Mouse (Mus musculus): Measurements from ENCODE around the gene Camta1. TPM values are rescaled to one million over a fixed set of nuclear protein-coding genes. Genes with fewer than 3 reads are reported as not detected.

The Camta1 gene
- polyA plus RNA-seq, 1 experiment from 2014 or later, result 25.3 TPM

GRCm38 (mm10) chr4:150962231-150962630, 899.4 kb downstream of the Camta1 start:
- no peaks in the 10 kb centered on the region for H3K36me3 ChIP-seq (ENCODE audit: control insufficient read depth, insufficient read depth)
- 43% methylated on average over 6 of the region's 6 CpGs for WGBS (ENCODE audit: insufficient replicate concordance)

DNA sequence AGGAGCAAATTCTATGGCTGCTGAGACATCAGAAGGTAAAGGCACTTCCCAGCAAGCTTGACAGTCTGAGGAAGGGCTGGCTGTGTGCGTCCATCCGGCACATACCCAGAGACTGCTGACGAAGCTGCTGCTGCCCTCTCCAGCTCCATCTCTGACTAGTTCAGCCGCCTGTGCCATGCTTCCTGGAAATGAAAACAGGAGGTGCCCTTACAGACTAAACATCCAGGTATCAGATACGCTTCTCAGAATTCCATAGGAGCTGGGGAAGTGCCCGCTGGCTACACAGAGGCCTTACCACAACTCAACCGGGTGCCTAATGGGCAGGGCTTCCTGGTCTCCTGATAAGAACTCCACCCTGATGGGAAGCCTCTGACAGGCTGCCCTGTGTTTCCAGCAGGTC, 903.1 kb downstream of the Camta1 start:
- Histone ChIP-seq H3K9ac (ENCODE audit: low read depth, low read length) (no peak overlapping the region), H3K4me1 (ENCODE audit: control insufficient read depth, low read depth, low read length) (no peaks in the 10 kb centered on the region), H3K4me2 (ENCODE audit: low read depth, low read length) (no peak overlapping the region), H3K27ac (ENCODE audit: low read length) (no peak overlapping the region), H3K4me3 (ENCODE audit: low read depth, low read length) (no peak overlapping the region), H3K9me3 (replicated peaks; ENCODE audit: control insufficient read depth, low read length) (no peaks in the 10 kb centered on the region), H3K27me3 (ENCODE audit: control insufficient read depth, insufficient read depth, low read depth, low read length) (no peaks in the 10 kb centered on the region), H3K36me3 (ENCODE audit: control insufficient read depth, insufficient read depth) (no peaks in the 10 kb centered on the region)
- WGBS (ENCODE audit: insufficient replicate concordance), result 43% methylated on average over 7 of the region's 7 CpGs
- no peak for ATAC-seq (ENCODE audit: low read depth)

More at GRCm38 (mm10) chr4:150962231-150962630, 899.4 kb downstream of the Camta1 start:
- Histone ChIP-seq H3K9ac (ENCODE audit: low read depth, low read length) (no peak overlapping the region), H3K4me1 (ENCODE audit: control insufficient read depth, low read depth, low read length) (no peaks in the 10 kb centered on the region; the same call in 1 of the 2 replicates), H3K4me3 (ENCODE audit: low read depth, low read length) (no peak overlapping the region), H3K4me2 (ENCODE audit: low read depth, low read length) (no peak overlapping the region), H3K9me3 (replicated peaks; ENCODE audit: control insufficient read depth, low read length) (no peaks in the 10 kb centered on the region), H3K27ac (ENCODE audit: low read length) (no peak overlapping the region), H3K27me3 (ENCODE audit: control insufficient read depth, insufficient read depth, low read depth, low read length) (no peaks in the 10 kb centered on the region)
- ATAC-seq (ENCODE audit: low read depth), result no peak

DNA sequence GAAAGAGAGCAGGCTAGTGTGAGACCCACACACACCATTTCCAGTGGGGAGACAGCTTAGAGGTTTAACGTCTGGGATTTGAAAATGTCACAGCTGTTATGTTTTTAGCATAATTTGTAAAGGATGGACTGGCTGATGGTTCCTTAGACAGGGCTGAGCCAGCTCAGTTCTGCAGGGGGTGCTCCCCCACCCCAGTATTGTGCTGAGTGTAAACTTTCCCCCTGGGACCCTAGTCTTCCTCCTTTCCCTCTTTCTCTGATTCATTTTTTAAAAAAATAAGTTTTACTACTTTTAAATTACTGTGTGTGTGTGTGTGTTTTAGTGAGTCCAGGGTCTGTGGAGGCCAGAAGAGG, 904.6 kb downstream of the Camta1 start:
- Histone ChIP-seq H3K27me3 (ENCODE audit: control insufficient read depth, insufficient read depth, low read depth, low read length) (no peaks in the 10 kb centered on the region), H3K4me3 (ENCODE audit: low read depth, low read length) (no peak overlapping the region), H3K4me1 (ENCODE audit: control insufficient read depth, low read depth, low read length) (no peaks in the 10 kb centered on the region), H3K36me3 (ENCODE audit: control insufficient read depth, insufficient read depth) (no peaks in the 10 kb centered on the region), H3K27ac (ENCODE audit: low read length) (no peak overlapping the region), H3K4me2 (ENCODE audit: low read depth, low read length) (no peak overlapping the region), H3K9me3 (replicated peaks; ENCODE audit: control insufficient read depth, low read length) (no peaks in the 10 kb centered on the region), H3K9ac (ENCODE audit: low read depth, low read length) (no peak overlapping the region)
- no peak for ATAC-seq (ENCODE audit: low read depth)
- whole genome bisulfite sequencing (ENCODE audit: insufficient replicate concordance), result 45% methylated on average over 1 of the region's 1 CpGs

GRCm38 (mm10) chr4:150956369-150957105, 905.1 kb downstream of the Camta1 start:
- Histone ChIP-seq H3K36me3 (ENCODE audit: control insufficient read depth, insufficient read depth) (no peaks in the 10 kb centered on the region), H3K27me3 (ENCODE audit: control insufficient read depth, insufficient read depth, low read depth, low read length) (no peaks in the 10 kb centered on the region), H3K4me1 (ENCODE audit: control insufficient read depth, low read depth, low read length) (no peaks in the 10 kb centered on the region), H3K9me3 (replicated peaks; ENCODE audit: control insufficient read depth, low read length) (no peaks in the 10 kb centered on the region), H3K9ac (ENCODE audit: low read depth, low read length) (no peak overlapping the region), H3K27ac (ENCODE audit: low read length) (no peak overlapping the region), H3K4me3 (ENCODE audit: low read depth, low read length) (no peak overlapping the region), H3K4me2 (ENCODE audit: low read depth, low read length) (no peak overlapping the region)
- 67% methylated on average over 13 of the region's 13 CpGs for WGBS (ENCODE audit: insufficient replicate concordance)
- no peak; the same call in 1 of the 2 replicates for ATAC-seq (ENCODE audit: low read depth)

- ATAC-seq (ENCODE audit: low read depth), result no peak
- WGBS (ENCODE audit: insufficient replicate concordance), result 53% methylated on average over 10 of the region's 10 CpGs
Observed at GRCm38 (mm10) chr4:150950972-150951371, 910.7 kb downstream of the Camta1 start.

GRCm38 (mm10) chr4:150944707-150945106, 917.0 kb downstream of the Camta1 start:
- Histone ChIP-seq H3K9me3 (replicated peaks; ENCODE audit: control insufficient read depth, low read length) (no peaks in the 10 kb centered on the region), H3K4me2 (ENCODE audit: low read depth, low read length) (no peak overlapping the region), H3K4me1 (ENCODE audit: control insufficient read depth, low read depth, low read length) (no peaks in the 10 kb centered on the region), H3K27me3 (ENCODE audit: control insufficient read depth, insufficient read depth, low read depth, low read length) (no peaks in the 10 kb centered on the region), H3K27ac (ENCODE audit: low read length) (no peak overlapping the region), H3K4me3 (ENCODE audit: low read depth, low read length) (no peak overlapping the region), H3K36me3 (ENCODE audit: control insufficient read depth, insufficient read depth) (no peaks in the 10 kb centered on the region), H3K9ac (ENCODE audit: low read depth, low read length) (no peak overlapping the region)
- no peak for ATAC-seq (ENCODE audit: low read depth)
- 74% methylated on average over 7 of the region's 7 CpGs for WGBS (ENCODE audit: insufficient replicate concordance)

More at GRCm38 (mm10) chr4:150950972-150951371, 910.7 kb downstream of the Camta1 start:
- Histone ChIP-seq H3K4me2 (ENCODE audit: low read depth, low read length) (no peak overlapping the region), H3K36me3 (ENCODE audit: control insufficient read depth, insufficient read depth) (no peaks in the 10 kb centered on the region), H3K27me3 (ENCODE audit: control insufficient read depth, insufficient read depth, low read depth, low read length) (no peaks in the 10 kb centered on the region), H3K9ac (ENCODE audit: low read depth, low read length) (no peak overlapping the region), H3K4me3 (ENCODE audit: low read depth, low read length) (no peak overlapping the region), H3K9me3 (replicated peaks; ENCODE audit: control insufficient read depth, low read length) (no peaks in the 10 kb centered on the region), H3K27ac (ENCODE audit: low read length) (no peak overlapping the region), H3K4me1 (ENCODE audit: control insufficient read depth, low read depth, low read length) (no peaks in the 10 kb centered on the region)

- Histone ChIP-seq H3K4me2 (ENCODE audit: low read depth, low read length) (no peak overlapping the region), H3K27ac (ENCODE audit: low read length) (no peak overlapping the region), H3K9me3 (replicated peaks; ENCODE audit: control insufficient read depth, low read length) (no peaks in the 10 kb centered on the region), H3K4me3 (ENCODE audit: low read depth, low read length) (no peak overlapping the region), H3K36me3 (ENCODE audit: control insufficient read depth, insufficient read depth) (no peaks in the 10 kb centered on the region), H3K27me3 (ENCODE audit: control insufficient read depth, insufficient read depth, low read depth, low read length) (no peaks in the 10 kb centered on the region), H3K9ac (ENCODE audit: low read depth, low read length) (no peak overlapping the region), H3K4me1 (ENCODE audit: control insufficient read depth, low read depth, low read length) (no peaks in the 10 kb centered on the region)
- 58% methylated on average over 13 of the region's 13 CpGs for WGBS (ENCODE audit: insufficient replicate concordance)
- no peak for ATAC-seq (ENCODE audit: low read depth)
Observed at GRCm38 (mm10) chr4:150939991-150940651, 921.6 kb downstream of the Camta1 start.

DNA sequence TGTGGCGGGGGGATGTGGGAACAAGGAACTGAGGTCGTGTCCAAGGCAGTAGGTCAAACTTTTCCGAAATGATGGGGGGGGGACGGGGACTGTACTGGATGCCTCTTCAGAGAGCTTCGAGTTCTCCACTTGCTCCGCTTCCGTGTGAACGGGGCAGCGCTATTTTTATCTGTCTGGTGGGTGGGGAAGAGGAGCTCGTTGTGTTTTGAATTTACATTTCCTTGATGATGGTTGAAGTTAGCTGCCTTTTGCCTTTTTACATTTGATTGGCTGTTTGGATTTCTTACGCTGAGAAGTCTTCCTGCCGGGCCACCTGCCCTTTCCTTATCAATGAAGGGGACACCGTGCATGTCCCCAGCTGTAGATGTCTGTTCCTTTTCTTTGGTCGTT, 923.6 kb downstream of the Camta1 start:
- ATAC-seq (ENCODE audit: low read depth), result no peak
- Histone ChIP-seq H3K27me3 (ENCODE audit: control insufficient read depth, insufficient read depth, low read depth, low read length) (no peaks in the 10 kb centered on the region), H3K27ac (ENCODE audit: low read length) (no peak overlapping the region), H3K4me3 (ENCODE audit: low read depth, low read length) (no peak overlapping the region), H3K9ac (ENCODE audit: low read depth, low read length) (no peak overlapping the region), H3K4me2 (ENCODE audit: low read depth, low read length) (no peak overlapping the region), H3K36me3 (ENCODE audit: control insufficient read depth, insufficient read depth) (no peaks in the 10 kb centered on the region), H3K4me1 (ENCODE audit: control insufficient read depth, low read depth, low read length) (no peaks in the 10 kb centered on the region), H3K9me3 (replicated peaks; ENCODE audit: control insufficient read depth, low read length) (no peaks in the 10 kb centered on the region)
- 18% methylated on average over 14 of the region's 14 CpGs for WGBS (ENCODE audit: insufficient replicate concordance)

- no peak overlapping the region for H3K4me2 ChIP-seq (ENCODE audit: low read depth, low read length)
- H3K9me3 ChIP-seq (replicated peaks; ENCODE audit: control insufficient read depth, low read length), result no peaks in the 10 kb centered on the region
- H3K36me3 ChIP-seq (ENCODE audit: control insufficient read depth, insufficient read depth), result no peaks in the 10 kb centered on the region
- no peaks in the 10 kb centered on the region for H3K27me3 ChIP-seq (ENCODE audit: control insufficient read depth, insufficient read depth, low read depth, low read length)
- no peak for ATAC-seq (ENCODE audit: low read depth)
- H3K9ac ChIP-seq (ENCODE audit: low read depth, low read length), result no peak overlapping the region
- WGBS (ENCODE audit: insufficient replicate concordance), result 60% methylated on average over 16 of the region's 16 CpGs
- no peak overlapping the region for H3K4me3 ChIP-seq (ENCODE audit: low read depth, low read length)
- H3K27ac ChIP-seq (ENCODE audit: low read length), result no peak overlapping the region
- H3K4me1 ChIP-seq (ENCODE audit: control insufficient read depth, low read depth, low read length), result no peaks in the 10 kb centered on the region
Observed at GRCm38 (mm10) chr4:150937293-150938062, 924.2 kb downstream of the Camta1 start.

All from liver, embryonic 16.5 days (tissue).